Mouse (Mus musculus): ENCODE data around the gene C1ql4.
A peak's percentile ranks its signal among the peaks of the same experiment; 100 is the strongest.
"Not testable (repeated sequence)": the region's sequence is repeated elsewhere in the genome, so short reads cannot be mapped to it uniquely, and the experiment has no call there.

C1ql4 gene

DNA sequence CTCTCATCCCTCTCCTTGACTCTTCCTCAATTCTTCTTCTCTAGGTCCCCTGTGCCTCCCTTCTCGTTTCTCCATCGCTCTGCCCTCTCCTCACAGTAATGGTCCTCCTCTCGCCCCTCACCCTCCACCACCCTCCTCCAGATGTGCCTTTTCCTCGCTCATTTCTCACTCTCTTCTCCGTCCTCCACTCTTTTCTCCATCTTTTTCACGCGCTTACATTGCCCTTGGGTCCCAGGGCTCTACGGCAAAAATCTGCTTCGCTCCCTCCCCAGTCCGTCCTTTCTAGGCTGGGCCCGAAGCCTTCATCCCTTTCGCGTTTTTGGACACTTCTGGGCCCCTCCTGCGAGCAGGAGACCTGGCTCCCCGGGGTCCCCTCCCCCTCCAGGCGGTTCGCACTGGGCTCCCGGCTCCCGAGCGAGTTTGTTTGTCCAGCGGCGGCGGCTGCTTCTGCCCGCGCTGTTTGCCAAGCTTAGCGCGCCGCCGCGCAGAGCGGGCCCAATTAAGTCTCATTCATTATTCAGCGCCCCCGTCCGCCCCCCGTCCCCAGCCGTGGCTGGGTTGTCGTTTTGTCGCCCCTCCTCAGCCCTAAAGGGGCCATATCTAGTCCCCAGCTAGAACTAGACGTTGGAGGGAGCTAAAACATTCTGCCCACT is 10.3 kb upstream of the C1ql4 start:
- peak; percentile 17 for DNase-seq

DNA sequence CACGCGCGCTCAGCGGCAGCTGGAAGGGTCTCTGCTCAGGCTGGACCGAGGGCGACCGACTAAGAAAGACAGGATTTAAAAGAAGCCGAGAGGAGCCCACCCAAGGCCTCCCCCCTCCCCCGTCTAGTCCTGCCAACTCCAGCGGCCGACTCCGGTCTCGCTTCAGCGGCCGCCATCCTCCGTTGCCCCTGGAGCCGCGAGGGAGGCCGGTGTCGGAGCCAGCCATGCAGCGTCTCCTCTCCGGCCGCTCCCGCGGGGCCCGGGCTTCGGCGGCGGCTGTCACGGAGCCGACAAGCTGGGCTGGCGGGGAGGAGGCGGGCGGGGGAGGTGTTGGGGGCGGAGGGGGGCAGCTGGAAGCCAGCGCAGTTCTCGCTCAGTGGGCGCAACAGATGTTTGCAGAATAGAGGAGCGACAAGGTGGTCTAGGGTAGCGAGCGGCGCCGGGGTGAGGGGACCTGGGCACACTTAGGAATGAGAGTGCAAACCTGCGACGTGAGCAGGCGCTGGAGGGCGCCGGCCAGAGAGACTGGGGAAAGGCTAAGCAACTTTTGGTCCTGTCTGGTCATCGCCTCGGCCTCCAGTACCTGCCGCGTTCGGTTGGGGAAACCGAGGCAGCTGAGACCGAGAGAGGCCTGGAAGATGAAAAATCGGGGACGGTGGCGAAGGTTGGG is 9.3 kb upstream of the C1ql4 start:
- DNase-seq, result peak; percentile 21

DNA sequence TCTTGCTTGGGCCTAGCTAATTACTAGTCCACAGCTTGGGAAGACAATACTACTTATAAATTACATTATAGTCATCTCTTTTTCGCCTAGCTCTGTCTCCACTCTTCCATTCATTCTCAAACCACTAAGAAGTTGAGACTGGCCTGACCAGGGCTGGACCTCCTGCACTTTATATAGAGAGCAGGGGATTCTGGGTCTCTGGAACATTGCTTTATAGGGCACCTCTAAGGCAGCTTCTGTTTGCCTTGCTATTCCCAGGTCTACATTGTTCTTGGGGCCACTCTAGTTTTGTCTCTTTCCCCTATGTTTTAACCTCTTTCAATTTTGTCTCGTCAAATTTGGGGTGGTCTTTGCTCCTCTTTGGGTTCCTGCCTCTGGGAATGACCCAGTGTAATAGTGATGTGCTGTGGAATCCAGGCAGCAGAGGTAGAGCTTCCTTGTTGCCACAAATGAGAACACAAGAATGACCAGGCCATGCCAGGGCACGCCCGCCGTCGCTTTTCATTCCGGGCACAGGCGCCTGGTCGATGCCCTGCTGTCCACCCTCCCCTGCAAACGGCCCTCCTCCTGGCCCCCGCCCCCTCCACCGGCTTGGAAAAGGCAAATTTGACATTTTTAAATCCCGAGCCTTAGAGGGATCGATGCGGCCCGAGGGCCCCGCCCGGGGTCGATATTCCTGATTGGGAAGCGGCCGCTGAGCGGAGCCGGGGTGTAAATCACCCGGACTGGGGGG is 8.6 kb upstream of the C1ql4 start:
- no peak for DNase-seq

DNA sequence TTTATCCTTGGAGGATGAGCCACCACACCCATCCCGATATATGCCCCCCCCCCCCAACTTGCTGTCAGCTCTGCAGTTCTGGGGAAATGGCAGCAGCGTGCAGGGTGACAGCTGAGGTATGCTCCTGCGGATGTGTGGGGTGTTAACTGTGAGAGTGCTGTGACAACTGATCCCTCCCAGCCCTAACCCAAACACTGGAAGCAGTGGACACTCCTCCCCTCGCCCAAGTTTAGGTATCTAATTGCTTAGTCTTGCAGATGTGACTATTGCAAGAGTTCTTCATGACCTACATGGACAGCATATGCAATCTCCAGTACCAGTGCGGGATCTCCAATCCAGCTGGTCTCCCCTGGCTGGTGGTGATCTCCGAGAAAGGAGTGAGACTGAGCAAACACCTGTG is 7.7 kb upstream of the C1ql4 start:
- DNase-seq, result no peak

DNA sequence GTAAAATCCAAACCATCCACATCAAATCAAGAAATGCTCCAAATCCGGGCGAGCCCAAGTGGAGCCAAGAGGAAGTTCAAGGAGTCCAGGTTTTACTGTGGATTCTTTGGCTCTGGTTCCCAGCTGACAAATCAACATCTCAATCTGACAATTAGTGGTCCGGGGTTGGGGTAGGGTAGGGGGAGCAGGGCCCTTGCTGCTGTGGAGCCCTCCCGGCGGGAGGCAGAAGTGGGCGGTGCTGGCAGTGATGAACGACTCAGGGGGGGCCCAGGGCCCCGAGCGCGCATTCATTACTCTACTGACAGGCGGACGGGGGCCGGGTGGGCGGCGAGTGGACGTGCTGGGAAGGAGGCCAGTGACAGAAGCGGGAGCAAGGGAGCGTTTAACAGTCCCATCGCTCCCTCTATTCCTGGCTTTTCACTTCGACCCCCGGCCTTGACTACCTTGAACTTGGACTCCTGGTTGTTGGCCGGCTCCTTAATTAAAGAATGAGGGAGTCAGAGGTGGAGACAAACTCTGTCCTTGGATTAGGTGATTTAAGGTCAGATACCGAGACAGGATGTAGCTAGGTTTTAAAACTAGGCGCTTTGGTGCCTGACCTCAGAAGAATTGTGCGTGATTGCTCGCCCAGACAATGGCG is 7.1 kb upstream of the C1ql4 start:
- DNase-seq, result no peak

DNA sequence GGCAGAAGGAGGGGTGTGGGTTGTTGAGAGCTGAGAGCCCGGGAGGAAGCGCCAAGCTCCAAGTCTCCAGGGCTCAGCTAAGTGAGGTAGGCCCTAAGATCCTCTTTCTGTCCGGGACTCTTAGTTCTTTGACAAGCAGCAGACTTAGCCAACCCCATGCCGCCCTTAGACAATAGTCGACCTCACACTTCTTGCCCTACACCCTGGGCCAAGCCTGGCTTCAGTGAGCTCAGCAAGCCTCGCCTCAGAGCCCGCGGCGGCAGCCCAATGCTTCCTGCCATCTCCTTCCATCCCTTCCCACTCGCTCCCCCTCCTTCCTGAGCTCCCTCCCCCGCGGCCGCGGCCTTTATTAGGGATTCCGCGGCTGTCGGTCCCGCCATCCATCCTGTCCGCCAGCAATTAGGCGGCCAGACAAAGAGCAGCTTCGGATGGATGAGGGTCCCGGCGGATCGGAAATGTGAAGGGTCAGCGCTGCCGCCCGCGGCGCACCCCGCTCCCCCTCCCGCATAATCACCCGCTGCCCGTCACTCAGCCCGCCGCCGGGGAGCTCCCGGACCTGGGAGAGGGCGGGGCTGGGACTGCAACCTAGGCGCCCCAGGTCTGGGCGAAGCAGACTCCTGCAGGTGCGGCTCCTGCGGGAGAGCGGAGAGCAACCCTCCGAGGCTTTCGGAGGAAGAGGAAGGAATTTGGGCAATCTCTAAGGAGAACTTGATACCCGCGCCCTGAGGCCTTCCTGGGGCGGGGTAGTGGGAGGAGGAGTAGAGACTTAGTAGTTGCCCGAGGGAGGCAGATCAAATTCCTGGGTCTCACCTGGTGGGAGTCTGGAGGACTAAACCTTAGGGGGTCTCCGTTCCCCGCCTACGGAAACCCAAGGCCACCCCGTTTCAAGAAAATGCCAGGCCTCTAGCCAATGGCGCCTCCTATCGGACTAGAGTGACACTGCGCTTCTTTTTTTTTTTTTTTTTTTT is 6.0 kb upstream of the C1ql4 start:
- no peak for DNase-seq

DNA sequence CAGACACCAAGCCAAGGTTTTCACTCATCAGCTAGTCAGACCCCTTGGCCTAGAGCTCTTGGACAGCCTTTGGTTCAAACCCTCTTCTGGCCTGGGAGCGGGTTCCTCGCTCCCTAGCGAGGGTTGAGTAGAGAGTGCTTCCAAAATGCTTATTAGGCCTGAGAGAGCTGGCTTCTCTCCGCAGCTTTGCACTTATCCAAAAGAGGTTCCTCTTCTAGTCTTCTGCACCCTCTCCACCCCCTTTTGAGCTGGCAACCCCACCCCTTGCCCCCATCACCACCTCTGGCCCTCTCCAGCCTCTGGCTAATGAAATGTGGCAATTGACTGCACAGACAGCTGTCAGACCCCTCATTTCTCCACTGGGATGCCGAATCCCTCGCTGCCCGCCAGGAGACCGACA is 5.3 kb upstream of the C1ql4 start, which contains the start of gene Dnajc22:
Gene Dnajc22 (plus strand): TSS at position 301 of the 400 bp plus-strand sequence.
- no peak for DNase-seq

DNA sequence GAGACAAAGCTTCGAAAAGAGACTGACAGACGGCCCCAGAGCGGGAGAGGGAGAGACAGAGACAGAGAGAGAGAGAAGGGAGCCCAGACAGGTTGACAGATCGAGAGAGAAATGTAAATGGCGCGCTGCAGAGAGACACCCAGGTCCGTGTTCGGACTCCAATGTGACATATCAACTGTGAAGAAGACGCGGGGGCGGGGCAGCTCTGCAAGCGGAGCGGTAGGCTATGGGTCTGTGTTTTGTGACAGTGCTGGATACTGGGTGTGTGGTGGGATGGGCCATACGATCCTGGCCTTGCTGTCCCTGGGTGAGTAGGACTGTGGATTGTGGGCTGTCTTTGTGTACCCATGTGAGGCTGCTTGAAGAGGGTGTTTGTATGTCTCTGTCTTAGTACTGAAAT is 1.5 kb upstream of the C1ql4 start:
- DNase-seq, result no peak

DNA sequence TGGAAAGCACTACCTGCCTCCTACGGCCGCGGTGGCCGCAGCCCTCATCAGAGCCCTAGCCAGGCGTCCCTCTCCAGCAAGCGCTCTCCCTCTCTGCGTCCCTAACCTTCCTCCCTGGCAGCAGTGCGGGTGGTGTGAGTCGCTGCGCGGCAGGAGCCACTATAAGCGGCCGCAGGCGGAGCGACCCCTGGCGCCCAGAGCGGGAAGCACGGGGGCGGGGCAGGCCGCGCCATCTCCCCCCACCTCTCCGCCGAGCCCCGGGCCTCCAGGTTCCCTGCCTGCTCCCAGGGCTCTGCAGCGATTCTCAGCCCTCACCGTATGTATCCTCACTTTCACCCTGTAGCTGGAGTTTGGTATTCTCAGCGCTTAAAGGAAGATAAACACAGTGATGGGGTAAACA is 675 bp upstream of the C1ql4 start:
- DNase-seq, result peak; percentile 47

DNA sequence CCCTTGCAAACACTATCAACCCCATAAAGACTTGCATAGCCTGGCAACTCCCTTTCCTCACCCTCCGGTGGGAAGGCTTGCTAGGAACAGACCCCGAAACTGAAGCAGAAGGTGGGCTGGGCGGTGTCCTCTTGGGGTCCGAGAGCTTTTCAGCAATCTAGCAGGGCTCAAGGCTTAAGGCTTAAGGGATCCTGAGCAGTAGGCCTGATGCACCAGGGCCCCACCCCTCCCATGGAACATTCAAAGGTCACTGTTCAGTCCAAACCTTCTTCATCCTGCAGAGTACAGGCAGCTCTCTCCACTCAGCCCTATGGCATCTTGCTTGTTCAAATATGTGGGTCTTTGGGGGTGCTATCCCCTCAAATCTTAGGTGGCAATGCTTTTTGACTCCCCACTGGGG is 1.6 kb downstream of the C1ql4 start:
- no peak for DNase-seq

DNA sequence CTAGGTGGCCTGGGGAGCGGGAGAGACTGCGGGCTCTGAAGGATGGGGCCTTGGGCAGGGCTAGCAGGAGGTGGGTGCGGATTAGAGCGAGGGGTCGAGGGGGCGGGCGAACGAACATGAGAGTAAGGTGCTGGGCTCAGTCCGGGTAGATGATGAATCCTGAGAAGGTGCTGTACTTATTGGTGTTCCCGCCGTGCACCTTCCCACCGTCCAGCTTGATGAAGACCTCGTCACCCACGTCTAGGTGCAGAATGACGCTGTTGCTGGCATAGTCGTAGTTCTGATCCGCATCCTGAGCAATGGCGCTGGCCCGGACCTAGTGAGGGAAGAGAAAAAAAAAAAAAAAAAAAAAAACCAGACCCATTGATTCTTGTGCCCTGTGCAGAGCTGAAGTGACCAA is 3.0 kb downstream of the C1ql4 start:
- DNase-seq, result no peak

DNA sequence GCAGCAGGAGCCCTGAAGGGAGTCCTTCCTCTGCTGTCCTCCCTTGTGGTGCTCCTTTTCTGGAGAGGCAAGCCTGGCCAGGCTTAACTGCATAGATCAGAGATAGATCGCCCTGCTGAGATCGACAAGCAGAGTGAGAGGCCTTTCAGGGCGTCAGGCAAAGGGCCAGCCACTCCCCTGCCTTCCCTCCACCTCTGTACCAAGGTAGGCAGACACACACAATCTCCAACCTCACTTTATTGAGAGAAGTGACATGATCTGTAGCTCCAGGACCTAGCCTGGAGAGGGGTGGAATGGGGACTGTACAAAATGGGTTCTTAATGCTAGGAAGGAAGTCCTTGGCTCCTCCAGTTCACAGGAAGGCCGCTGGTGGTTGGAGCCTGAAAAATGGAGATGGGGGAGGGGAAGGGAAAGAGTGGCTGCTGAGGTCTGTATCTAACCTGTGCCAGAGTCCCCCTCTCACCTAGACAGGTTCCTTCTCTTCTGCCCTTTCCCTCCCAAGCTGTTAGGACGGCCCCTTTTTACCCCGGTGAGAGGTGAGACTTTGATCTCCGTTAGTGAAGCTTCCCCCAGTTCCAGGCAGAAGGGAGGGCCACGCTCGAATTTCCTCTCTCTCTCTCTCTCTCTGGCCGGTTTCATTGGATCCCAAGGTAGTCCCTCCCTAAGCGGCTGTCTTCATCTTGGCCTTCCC is 3.6 kb downstream of the C1ql4 start:
- DNase-seq, result no peak

DNA sequence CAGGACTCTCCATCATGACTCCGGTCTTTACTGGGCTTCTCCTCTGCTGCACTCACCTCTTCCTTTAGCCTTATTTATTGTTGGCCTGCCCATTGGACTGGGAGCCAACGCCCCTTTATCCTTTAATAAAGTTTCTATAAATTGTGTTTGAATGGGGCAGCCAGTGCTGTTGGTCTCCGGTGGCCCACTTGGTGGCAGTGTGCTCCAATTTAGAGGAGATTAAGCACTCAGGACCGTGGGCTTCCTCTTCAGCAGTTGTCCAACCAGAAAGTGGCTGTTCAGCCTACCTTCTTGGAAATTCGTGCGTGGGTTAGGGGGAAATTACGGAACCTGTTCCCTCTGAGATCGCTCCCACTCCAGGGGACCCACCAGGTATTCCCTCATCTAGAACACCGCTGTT is 4.4 kb downstream of the C1ql4 start:
- DNase-seq, result peak; percentile 23

DNA sequence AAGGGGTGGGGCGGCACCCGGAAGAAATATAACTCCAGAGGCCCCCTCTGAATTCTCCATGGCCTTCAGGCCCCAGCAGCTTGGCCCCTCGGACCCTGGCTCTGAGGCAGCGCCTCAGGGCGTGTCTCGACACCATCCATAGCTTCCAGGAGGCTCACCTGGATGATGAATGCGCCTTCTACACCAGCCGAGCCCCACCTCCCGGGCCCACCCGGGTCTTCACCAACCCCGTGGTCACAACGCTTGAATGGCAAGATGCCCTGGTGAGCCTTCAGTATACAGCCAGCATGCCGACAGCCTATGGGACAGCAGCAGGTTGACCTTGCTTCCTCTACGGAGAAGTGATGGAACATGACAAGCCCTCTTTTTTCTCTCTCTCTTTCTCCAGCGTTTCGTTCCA is 4.8 kb downstream of the C1ql4 start:
- DNase-seq, result no peak

DNA sequence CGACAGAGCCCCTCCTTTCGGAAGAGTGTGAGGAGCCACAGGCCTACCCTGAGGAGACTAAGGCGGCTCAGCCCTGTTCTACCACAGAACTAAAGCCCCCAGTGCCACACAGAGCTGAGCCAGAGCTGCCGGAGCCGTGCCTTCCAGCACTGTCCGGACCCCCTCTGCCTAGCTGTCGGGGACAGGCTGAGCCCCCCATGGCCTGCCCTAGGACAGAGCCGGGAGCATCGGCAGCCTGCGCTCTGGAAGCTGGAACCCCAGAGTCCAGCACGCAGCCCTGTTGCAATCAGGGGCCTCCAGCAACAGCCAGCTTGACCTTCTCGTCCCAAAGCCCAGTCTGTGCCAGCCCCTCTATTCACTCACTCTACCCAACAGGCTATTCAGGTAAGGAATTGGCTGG is 5.3 kb downstream of the C1ql4 start:
- DNase-seq, result no peak

DNA sequence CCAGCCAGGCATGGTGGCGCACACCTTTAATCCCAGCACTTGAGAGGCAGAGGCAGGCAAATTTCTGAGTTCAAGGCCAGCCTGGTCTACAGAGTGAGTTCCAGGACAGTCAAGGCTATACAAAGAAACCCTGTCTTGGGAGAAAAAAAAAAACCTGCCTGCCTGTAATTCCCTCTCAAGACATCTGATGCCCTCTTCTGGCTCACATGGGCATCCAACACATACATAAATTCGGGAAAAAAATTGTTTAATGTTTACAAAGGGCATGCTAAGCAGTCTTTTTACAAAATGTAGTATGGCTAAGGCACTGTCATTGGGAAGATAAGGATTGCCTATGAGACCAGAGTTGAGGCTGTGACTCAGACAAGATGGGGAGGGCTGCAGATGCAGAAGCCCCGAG is 7.8 kb downstream of the C1ql4 start:
- DNase-seq, result no peak

DNA sequence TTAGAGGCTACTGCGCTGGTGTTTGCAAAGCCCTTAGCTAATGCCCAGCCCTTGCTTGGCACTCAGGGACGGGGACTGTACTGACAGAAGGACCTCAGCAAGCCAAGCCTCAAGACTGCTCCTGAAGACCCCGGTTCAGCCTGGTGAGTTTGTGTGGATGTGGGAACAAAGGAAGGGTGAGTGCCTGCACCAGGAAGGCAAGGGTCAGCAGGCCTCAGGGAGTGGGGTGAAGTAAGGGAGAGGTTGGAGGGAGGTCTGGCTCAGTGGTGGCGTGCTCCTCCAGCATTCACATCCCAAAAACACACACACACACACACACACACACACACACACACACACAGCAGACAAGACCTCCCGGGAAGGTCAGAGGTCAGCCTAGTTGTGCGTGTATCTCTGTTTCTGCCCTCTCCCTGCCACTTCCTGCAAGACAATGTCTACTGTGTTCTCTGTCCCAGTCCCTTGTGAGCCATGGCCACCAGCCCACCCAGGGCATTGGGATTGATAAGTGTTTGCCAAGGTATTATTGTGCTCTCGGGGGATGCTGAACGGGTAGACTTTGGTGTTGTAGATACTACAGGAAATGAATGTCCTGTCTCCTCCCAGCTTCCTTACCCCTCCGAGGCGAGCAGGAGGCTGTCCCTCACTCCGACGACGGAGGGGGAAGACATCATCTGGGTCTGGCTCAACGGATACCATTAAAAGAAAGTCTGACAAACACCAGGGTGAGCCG is 9.3 kb downstream of the C1ql4 start:
- no peak for DNase-seq

DNA sequence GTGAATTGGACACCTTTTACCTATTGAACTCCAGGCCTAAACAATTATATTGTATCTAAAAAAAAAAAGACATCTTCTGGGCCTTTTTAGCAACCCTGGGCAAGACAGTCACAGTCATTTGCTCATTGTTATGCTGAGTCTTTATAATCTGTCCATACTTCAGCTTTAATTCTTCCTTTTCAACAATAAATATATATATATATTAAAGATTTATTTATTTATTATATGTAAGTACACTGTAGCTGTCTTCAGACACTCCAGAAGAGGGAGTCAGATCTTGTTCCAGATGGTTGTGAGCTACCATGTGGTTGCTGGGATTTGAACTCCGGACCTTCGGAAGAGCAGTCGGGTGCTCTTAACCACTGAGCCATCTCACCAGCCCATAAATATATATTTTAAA is 11.6 kb downstream of the C1ql4 start:
- not testable (repeated sequence) for DNase-seq

DNA sequence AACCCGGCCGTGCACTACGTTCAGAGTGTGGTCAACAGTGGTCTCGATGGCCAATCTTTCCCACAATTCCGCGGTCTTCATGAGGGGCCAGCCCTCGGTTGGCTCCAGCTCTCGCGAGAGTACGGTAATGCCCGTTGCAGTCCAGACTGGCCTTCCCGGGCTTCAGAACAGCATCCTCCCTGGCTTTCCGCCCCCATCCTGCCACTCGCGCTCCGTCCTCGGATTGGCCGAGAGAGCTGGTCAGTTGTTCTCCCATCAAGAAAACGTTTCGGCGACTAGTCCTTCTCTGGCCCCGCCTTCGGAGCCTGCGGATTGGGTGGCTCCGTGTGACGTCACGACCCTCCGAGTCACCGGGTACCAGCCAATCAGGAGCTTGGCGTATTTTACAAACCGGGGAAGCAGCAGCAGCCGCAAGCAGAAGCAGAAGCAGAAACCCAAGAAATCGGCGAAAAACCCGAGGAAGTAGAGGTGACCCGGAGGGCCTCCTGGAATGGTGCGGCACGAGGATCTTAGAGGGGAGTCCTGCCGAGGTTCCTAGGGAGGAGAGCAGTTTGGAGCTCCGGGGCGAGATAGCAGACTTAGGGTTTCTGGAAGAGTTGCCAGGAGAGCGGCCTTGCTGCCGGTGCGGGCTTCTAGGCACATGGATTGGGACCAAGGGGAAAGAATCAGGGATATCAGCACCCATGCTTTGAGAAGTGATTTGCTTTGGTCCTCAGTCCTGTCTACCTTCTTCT is 12.8 kb downstream of the C1ql4 start:
- peak; percentile 98 for DNase-seq

DNA sequence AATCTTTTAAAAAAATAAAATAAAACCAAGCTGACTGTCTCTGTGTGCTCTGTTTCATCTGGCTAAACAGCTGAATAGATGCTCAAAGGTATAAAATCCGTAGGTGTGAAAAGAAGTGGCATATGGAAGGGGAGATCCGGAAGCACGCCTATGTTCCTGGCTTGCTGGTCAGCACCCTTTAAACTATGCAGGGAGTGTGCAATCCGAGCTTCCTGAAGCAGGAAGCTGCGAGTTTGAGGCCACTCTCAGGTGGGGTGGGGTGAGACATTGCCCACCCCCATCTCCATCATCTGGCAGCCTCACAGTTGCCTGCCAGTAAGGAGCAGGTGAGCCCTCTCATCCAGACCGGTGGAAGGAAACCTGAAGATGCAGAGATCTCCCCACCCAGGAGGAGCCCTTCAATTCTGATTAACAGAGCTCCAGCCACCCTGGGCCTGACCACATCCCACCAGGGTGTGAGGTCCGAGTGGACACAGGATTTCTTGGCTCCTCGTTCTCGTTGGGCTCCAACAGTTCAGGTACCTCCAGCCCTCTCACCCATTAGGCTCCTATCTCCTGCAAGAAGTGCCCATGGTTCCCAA is 13.5 kb downstream of the C1ql4 start, which contains the start of gene Troap:
Gene Troap (plus strand): TSS at position 557 of the 581 bp plus-strand sequence.
- DNase-seq, result no peak

All from right cerebral cortex, postnatal 25 days (tissue).